Mouse (Mus musculus) Muller cell, postnatal 12 days (primary cell): ENCODE results near the gene Foxp4.

Experiments used
- DNase-seq: peaks from one replicate; pipeline ENCODE4 v3.0.0-alpha.2; 2015; ENCODE audit errors: inconsistent ontology term

Gene Foxp4

GRCm38 (mm10) chr17:47889727-47890126, 34.7 kb downstream of the Foxp4 start:
- DNase-seq, result no peak

DNA sequence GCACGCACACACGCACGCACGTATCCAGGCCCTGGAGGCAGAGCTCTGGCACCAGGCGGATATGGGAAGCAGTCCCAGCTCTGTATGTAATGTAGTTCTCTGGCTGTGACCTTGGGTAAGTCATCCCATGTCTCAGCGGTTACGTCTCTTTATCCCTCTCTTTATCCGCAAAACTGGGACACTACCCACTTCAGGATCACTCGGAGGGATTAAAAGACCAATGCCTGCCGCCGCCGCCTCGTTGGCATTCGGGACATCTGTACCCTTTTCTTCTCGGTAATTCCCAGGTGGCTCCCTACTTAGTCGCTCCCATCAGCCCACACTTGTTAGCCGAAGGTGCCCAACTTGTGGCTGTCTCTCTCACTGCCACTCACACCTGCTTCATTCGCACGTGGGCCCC, 35.2 kb downstream of the Foxp4 start:
- no peak for DNase-seq

GRCm38 (mm10) chr17:47888641-47889040, 35.8 kb downstream of the Foxp4 start:
- no peak for DNase-seq

- DNase-seq, result no peak
These were observed 36.3 kb downstream of the Foxp4 start for GRCm38 (mm10) chr17:47888155-47888455.

- DNase-seq, result no peak
These were observed 36.9 kb downstream of the Foxp4 start for GRCm38 (mm10) chr17:47887381-47888154.

- no peak for DNase-seq
These were observed 41.3 kb downstream of the Foxp4 start for GRCm38 (mm10) chr17:47883099-47883498.

- peak; percentile 35 for DNase-seq
These were observed 43.1 kb downstream of the Foxp4 start for GRCm38 (mm10) chr17:47881330-47881729.

DNA sequence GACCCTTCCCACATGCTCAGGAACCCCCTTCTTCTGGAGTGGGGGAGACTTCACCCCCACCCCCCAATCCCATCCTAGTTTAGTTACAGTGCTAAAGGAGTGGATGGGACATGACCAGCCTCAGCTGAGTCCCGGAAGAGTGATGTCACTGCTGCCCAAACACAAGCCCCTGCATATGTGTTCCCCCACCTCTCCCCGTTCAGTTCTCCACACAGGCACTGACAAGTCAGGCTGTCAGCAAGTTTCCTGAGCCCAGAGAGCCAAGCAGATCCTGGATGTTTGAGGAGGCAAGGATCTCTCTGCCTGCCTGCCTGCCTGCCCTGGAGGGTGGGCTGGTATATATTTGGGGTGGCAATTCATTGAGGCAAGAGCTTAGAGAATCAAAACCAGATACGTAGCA, 45.2 kb downstream of the Foxp4 start:
- DNase-seq, result no peak

DNA sequence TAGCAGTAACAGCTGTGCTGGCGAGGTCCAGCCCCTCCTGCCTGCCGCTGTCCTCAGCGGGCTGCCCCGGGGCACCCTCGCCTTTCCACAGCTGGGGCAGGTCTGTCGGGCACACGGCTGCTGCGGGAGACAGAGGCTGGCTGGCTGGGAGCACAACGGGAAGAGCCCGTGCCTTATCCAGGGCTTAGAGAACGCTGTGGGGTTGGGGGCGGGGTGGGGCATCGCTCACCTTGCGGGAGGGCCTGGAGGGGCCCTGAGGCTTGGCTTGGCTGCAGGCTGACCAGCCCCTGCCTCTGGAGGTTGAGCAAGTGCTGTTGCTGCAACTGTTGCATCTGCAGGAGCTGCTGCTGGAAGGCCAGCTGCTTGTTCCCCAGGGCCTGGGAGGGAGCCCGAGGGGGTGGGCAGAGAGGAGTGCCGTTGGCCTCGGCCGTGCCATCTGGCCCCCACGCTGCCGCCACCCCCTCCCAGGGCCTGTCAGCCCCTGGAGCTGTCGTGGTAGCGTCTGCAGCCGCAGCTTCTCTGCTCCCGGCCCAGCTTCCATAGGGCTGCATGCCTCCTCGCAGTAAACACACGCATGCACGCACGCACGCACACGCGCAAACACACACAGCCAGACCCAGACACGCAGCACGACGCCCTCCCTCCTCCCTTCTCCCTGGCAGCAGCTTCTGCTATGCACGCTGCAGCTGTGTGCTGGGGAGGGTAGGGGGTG, 45.9 kb downstream of the Foxp4 start:
- peak; percentile 15 for DNase-seq

- DNase-seq, result no peak
These were observed 46.6 kb downstream of the Foxp4 start for GRCm38 (mm10) chr17:47877715-47878377.

- peak; percentile 67 for DNase-seq
These were observed 47.4 kb downstream of the Foxp4 start for GRCm38 (mm10) chr17:47876776-47877714.

- DNase-seq, result peak; percentile 52
These were observed 51.1 kb downstream of the Foxp4 start for GRCm38 (mm10) chr17:47873341-47873791.

GRCm38 (mm10) chr17:47872311-47873011, 52.0 kb downstream of the Foxp4 start:
- no peak for DNase-seq

- DNase-seq, result no peak
These were observed 54.6 kb downstream of the Foxp4 start for GRCm38 (mm10) chr17:47869874-47870273.

DNA sequence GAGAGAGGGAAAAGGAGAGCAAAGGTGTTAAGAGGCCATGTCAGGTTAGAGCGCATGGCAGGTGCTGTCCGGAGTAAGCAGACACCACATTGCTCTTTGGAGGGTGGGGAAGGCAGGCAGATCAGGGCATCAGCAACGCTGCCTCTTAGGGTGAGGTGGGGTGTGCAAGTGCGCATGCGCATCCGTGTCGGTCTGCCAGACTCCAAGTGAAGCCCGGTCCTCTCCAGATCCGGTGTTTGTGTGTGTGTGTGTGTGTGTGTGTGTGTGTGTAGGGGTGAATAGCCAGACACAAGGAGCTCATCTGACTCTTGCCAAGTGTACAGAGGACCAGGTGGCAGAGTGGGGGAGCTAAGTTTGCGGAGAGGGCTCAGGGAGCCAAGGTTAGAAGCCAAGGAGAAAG, 58.4 kb downstream of the Foxp4 start:
- DNase-seq, result no peak

DNA sequence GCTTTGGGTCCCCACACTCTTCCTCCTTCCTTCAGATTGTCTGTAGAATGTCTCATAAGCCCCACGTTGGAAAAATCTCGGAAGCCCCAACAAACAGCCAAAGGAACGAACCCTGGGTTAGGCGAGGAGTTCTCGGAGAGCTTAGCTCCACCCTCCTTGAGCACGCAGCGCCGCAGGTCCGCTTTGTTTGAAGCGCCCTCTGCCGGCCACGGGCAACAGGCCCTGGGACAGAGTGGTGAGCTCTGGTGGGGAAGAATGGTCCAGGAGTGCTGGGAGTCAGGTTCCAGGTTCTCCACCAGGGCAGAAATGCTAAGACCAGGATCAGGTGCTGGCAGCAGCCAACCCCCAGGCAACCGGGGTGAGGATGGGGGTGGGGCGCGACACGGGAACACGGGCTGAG, 59.9 kb downstream of the Foxp4 start:
- peak; percentile 80 for DNase-seq

DNA sequence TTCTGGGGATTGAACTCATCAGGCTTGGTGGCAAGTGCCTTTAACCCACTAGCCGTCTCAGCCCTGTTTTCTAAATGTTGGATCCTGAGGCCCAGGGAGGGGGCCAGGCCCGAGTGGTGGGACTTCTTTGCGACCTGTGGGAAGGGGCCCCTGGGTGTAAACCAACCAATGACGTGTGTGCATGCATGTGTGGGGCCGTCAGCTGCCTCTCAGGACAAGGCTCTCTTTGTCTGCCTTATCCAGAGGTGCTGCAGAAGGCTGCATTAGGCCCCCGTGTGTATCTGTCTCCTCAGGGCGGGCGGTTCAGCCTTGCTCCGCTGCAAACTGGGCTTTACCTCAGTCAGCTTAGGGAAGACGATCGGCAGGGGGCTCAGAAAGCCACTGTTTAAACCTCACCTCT, 61.0 kb downstream of the Foxp4 start:
- no peak for DNase-seq

DNA sequence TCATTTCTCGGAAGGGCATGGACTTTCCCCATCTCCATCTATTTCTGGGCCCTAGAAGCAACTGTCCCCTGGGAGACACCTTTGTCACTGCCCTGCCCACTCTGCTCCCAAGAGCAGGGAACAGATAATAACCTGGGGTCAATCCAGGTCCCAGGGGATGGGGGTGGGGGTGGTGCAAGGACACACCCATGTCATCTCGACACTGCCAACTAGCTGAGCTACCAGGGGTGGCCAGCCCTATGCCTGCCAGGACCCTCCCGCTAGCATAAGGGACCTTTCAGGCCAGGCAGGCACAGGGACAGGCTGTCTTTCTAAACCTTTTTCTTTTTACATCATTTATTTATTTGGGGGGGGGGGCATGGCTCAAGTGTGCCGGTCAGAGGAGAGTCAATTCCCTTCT, 61.4 kb downstream of the Foxp4 start:
- no peak for DNase-seq

DNA sequence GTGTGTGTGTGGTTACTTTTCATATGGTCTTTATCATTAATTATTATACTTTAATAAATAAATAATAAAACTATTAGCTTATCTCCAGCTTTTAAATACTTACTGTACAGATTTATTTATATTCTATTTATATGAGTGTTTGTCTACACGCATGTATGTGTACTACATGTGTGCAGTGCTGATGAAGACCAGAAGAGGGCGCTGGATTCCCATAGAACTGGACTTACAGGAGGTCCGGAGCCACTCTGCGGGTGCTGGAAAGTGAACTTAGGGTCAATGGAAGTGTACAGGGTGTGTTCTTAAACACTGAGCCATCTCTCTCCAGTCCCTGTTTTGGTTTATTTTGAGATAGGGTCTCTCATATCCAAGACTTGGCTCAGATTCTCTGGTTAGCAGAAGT, 68.9 kb downstream of the Foxp4 start:
- DNase-seq, result no peak

GRCm38 (mm10) chr17:47854908-47855307, 69.5 kb downstream of the Foxp4 start:
- DNase-seq, result no peak

GRCm38 (mm10) chr17:47853760-47854159, 70.7 kb downstream of the Foxp4 start:
- no peak for DNase-seq
